Mouse (Mus musculus) limb, embryonic 11.5 days (tissue): ENCODE data around the gene Afg3l1. TPM values are rescaled to one million over a fixed set of nuclear protein-coding genes. Genes with fewer than 3 reads are reported as not detected.
"Not testable (repeated sequence)": the region's sequence is repeated elsewhere in the genome, so short reads cannot be mapped to it uniquely, and the experiment has no call there.

ENCODE experiments used
- ATAC-seq: fragments of 200-750 bp; cut with Nextera tagmentation; 2 replicates; pipeline ENCODE4 v1.8.0; 2017; ENCODE audit warnings: low read depth; ENCODE audit not compliant: insufficient number of reproducible peaks, low FRiP score, low TSS enrichment
- DNase-seq: peaks from one replicate; pipeline ENCODE4 v3.0.0-alpha.2; 2015; ENCODE audit warnings: low spot score
- H3K27ac ChIP-seq: fragments of 300-500 bp; sonication (generic); replicated peaks from 2 replicates; pipeline ENCODE4 v1.5.1; 2014; ENCODE audit warnings: low read depth, mild to moderate bottlenecking, low read length
- H3K27me3 ChIP-seq: fragments of 300-500 bp; sonication (generic); 2 replicates; pipeline ENCODE4 v1.6.1; 2014; ENCODE audit warnings: mild to moderate bottlenecking, low read length, mixed read lengths; ENCODE audit not compliant: control insufficient read depth, insufficient read depth
- H3K36me3 ChIP-seq: fragments of 300-500 bp; sonication (generic); 2 replicates; pipeline ENCODE4 v1.6.1; 2014; ENCODE audit warnings: mild to moderate bottlenecking, low read length, moderate library complexity, mixed read lengths; ENCODE audit not compliant: control insufficient read depth, insufficient read depth
- H3K4me1 ChIP-seq: fragments of 300-500 bp; sonication (generic); 2 replicates; pipeline ENCODE4 v1.6.1; 2014; ENCODE audit warnings: low read length, mixed read lengths; ENCODE audit not compliant: control insufficient read depth, insufficient read depth
- H3K4me2 ChIP-seq: fragments of 300-500 bp; sonication (generic); 2 replicates; pipeline ENCODE4 v1.6.1; 2014; ENCODE audit warnings: low read depth, mild to moderate bottlenecking, moderate library complexity; ENCODE audit not compliant: severe bottlenecking
- H3K4me3 ChIP-seq: fragments of 300-500 bp; sonication (generic); 2 replicates; pipeline ENCODE4 v1.5.1; 2014; ENCODE audit warnings: low read depth, low read length
- H3K9ac ChIP-seq: fragments of 300-500 bp; sonication (generic); 2 replicates; pipeline ENCODE4 v1.6.1; 2014; ENCODE audit warnings: mild to moderate bottlenecking, low read length
- H3K9me3 ChIP-seq: fragments of 300-500 bp; sonication (generic); 2 replicates; pipeline ENCODE4 v1.6.1; 2016; ENCODE audit warnings: low read length; ENCODE audit not compliant: control insufficient read depth
- WGBS: fragments of 180-500 bp; shearing (Covaris S2); extraction: QIAGEN DNeasy Blood & Tissue Kit; methylation state at CpG from one replicate; pipeline ENCODE4 v1.1.7; 2014; 5-methylcytosine and 5-hydroxymethylcytosine counted together
- polyA plus RNA-seq: library from polyadenylated mRNA; unstranded; fragments of >200 nt; fragmentation: Nextera tagmentation; extraction: Ambion mirVana; gene quantifications from 2 replicates; pipeline ENCODE4 v1.2.1, GENCODE M21; 2014

Afg3l1 gene
- polyA plus RNA-seq: 36.5 and 41.1 TPM in 2 replicates

GRCm38 (mm10) chr8:123477737-123478258 lies at the start of gene Afg3l1:
TSS of gene Afg3l1 (plus strand) at chr8:123477903.
- ATAC-seq: peak; percentile 91
- WGBS: under 1% methylated on average over 57 of the region's 58 CpGs
- H3K9ac ChIP-seq: peak within 1 kb of the TSS; percentile 75
- no peaks in the 10 kb centered on the region; the same call in 1 of the 2 replicates for H3K36me3 ChIP-seq
- H3K4me2 ChIP-seq: peak within 1 kb of the TSS; percentile 86
- H3K27ac ChIP-seq: peak within 1 kb of the TSS; percentile 81
- H3K4me3 ChIP-seq: peak within 1 kb of the TSS; percentile 76
- H3K4me1 ChIP-seq: peaks cover 9% of the 10 kb centered on the region
- H3K27me3 ChIP-seq: no peaks in the 10 kb centered on the region
- DNase-seq: peak; percentile 94
- H3K9me3 ChIP-seq: no peaks in the 10 kb centered on the region

- WGBS: 97% methylated on average over 29 of the region's 29 CpGs
- DNase-seq: no peak
- Histone ChIP-seq H3K27me3 (no peaks in the 10 kb centered on the region), H3K27ac (no peak overlapping the region), H3K36me3 (no peaks in the 10 kb centered on the region), H3K4me2 (no peak overlapping the region), H3K4me3 (no peak overlapping the region), H3K4me1 (no peaks in the 10 kb centered on the region), H3K9me3 (peaks cover 19% of the 10 kb centered on the region; the same call in 1 of the 2 replicates), H3K9ac (no peak overlapping the region)
- ATAC-seq: no peak
Measured at GRCm38 (mm10) chr8:123428343-123428893, 49.3 kb upstream of the Afg3l1 start.

- no peak overlapping the region for H3K27ac ChIP-seq
- H3K4me2 ChIP-seq: no peak overlapping the region
- H3K4me1 ChIP-seq: no peaks in the 10 kb centered on the region
- H3K36me3 ChIP-seq: no peaks in the 10 kb centered on the region
- H3K9me3 ChIP-seq: peaks cover 19% of the 10 kb centered on the region; the same call in 1 of the 2 replicates
- no peak overlapping the region for H3K9ac ChIP-seq
- ATAC-seq: no peak
- no peak for DNase-seq
- 95% methylated on average over 23 of the region's 23 CpGs for WGBS
- no peaks in the 10 kb centered on the region for H3K27me3 ChIP-seq
- H3K4me3 ChIP-seq: no peak overlapping the region
Measured at GRCm38 (mm10) chr8:123428939-123429721, 48.6 kb upstream of the Afg3l1 start.

- DNase-seq, H3K9ac ChIP-seq, H3K27me3 ChIP-seq, H3K4me2 ChIP-seq, ATAC-seq, H3K4me1 ChIP-seq, H3K36me3 ChIP-seq, H3K4me3 ChIP-seq, H3K27ac ChIP-seq: not testable (repeated sequence)
- 98% methylated on average over 15 of the region's 15 CpGs for WGBS
- H3K9me3 ChIP-seq: peaks cover 21% of the 10 kb centered on the region; the same call in 1 of the 2 replicates
Measured at GRCm38 (mm10) chr8:123429722-123430013, 48.0 kb upstream of the Afg3l1 start.

GRCm38 (mm10) chr8:123430936-123431335 lies 46.8 kb upstream of the Afg3l1 start:
- not testable (repeated sequence) for H3K9ac ChIP-seq, H3K27ac ChIP-seq, H3K27me3 ChIP-seq, H3K4me2 ChIP-seq, ATAC-seq, H3K4me3 ChIP-seq, H3K36me3 ChIP-seq, DNase-seq, H3K4me1 ChIP-seq
- H3K9me3 ChIP-seq: peaks cover 21% of the 10 kb centered on the region; the same call in 1 of the 2 replicates
- 96% methylated on average over 8 of the region's 8 CpGs for WGBS

- H3K36me3 ChIP-seq: no peaks in the 10 kb centered on the region
- H3K9me3 ChIP-seq: peaks cover 21% of the 10 kb centered on the region; the same call in 1 of the 2 replicates
- no peak overlapping the region for H3K9ac ChIP-seq
- DNase-seq: no peak
- ATAC-seq: no peak
- no peak overlapping the region for H3K27ac ChIP-seq
- 95% methylated on average over 25 of the region's 25 CpGs for WGBS
- no peak overlapping the region for H3K4me3 ChIP-seq
- no peaks in the 10 kb centered on the region for H3K27me3 ChIP-seq
- no peak overlapping the region for H3K4me2 ChIP-seq
- no peaks in the 10 kb centered on the region for H3K4me1 ChIP-seq
Measured at GRCm38 (mm10) chr8:123431616-123432365, 45.9 kb upstream of the Afg3l1 start.

- Histone ChIP-seq H3K9ac (no peak overlapping the region), H3K27me3 (no peaks in the 10 kb centered on the region), H3K27ac (no peak overlapping the region), H3K4me1 (no peaks in the 10 kb centered on the region), H3K9me3 (peaks cover 21% of the 10 kb centered on the region; the same call in 1 of the 2 replicates), H3K4me3 (no peak overlapping the region), H3K4me2 (no peak overlapping the region), H3K36me3 (no peaks in the 10 kb centered on the region)
- DNase-seq (no peak), ATAC-seq (no peak)
- WGBS: 96% methylated on average over 16 of the region's 16 CpGs
Measured at GRCm38 (mm10) chr8:123432381-123432780, 45.3 kb upstream of the Afg3l1 start.

- H3K36me3 ChIP-seq, H3K27ac ChIP-seq, H3K9ac ChIP-seq, DNase-seq, H3K4me1 ChIP-seq, H3K4me2 ChIP-seq, ATAC-seq, H3K4me3 ChIP-seq, H3K27me3 ChIP-seq: not testable (repeated sequence)
- peaks cover 14% of the 10 kb centered on the region; the same call in 1 of the 2 replicates for H3K9me3 ChIP-seq
- 96% methylated on average over 44 of the region's 47 CpGs for WGBS
Measured at GRCm38 (mm10) chr8:123433241-123433974, 44.3 kb upstream of the Afg3l1 start.
